9 mouse cellular contexts compared by ENCODE assay signal in genomic region chr2:147182709-147183260, GRCm38 (mm10). TPM values are rescaled to one million over a fixed set of nuclear protein-coding genes. Genes with fewer than 3 reads are reported as not detected.
DNase-seq lines count a peak whose midpoint lies in the region; ATAC-seq lines count a peak whose summit lies in the region.
"Had no signal": no experiment of that assay in that cellular context is flagged by ENCODE, and none has a peak within 500 bp of the region (broad histone marks: within the 10 kb centered on the region; RNA-seq: fewer than 3 reads in every experiment).

No protein-coding gene starts in this region.

- no peak overlapping the region for H3K4me2 ChIP-seq in forebrain, embryonic 16.5 days (ENCODE audit: low read length)
- 0 out of 2 replicates have a peak overlapping the region, but pooled peaks have one; percentile 10 for H3K4me2 ChIP-seq in liver, embryonic 15.5 days

- no peak for ATAC-seq in forebrain, embryonic 16.5 days
- peak; percentile 36; the same call in 1 of the 2 replicates for ATAC-seq in liver, embryonic 15.5 days (ENCODE audit: insufficient read depth)

- peaks cover 55% of the 10 kb centered on the region for H3K4me1 ChIP-seq in forebrain, embryonic 10.5 days
- H3K4me1 ChIP-seq in forebrain, embryonic 16.5 days (replicated peaks; ENCODE audit: control insufficient read depth, insufficient read depth, low read length), result peaks cover 33% of the 10 kb centered on the region
- peaks cover 20% of the 10 kb centered on the region for H3K4me1 ChIP-seq in liver, embryonic 15.5 days (replicated peaks)

- WGBS in forebrain, embryonic 10.5 days, result 1% methylated on average over 25 of the region's 25 CpGs
- WGBS in forebrain, embryonic 16.5 days, result 9% methylated on average over 25 of the region's 25 CpGs
- WGBS in liver, embryonic 15.5 days (ENCODE audit: insufficient replicate concordance), result 4% methylated on average over 25 of the region's 25 CpGs

- H3K9ac ChIP-seq in forebrain, embryonic 16.5 days (replicated peaks; ENCODE audit: low read depth, low read length), result no peak overlapping the region
- H3K9ac ChIP-seq in liver, embryonic 15.5 days, result no peak overlapping the region

- no peaks in the 10 kb centered on the region for H3K36me3 ChIP-seq in forebrain, embryonic 10.5 days (replicated peaks)
- H3K36me3 ChIP-seq in forebrain, embryonic 16.5 days (ENCODE audit: control insufficient read depth, insufficient read depth), result no peaks in the 10 kb centered on the region
- no peaks in the 10 kb centered on the region for H3K36me3 ChIP-seq in liver, embryonic 15.5 days (replicated peaks)

- peaks cover 100% of the 10 kb centered on the region for H3K27me3 ChIP-seq in forebrain, embryonic 10.5 days (ENCODE audit: poor library complexity, severe bottlenecking)
- peaks cover 81% of the 10 kb centered on the region for H3K27me3 ChIP-seq in forebrain, embryonic 16.5 days (replicated peaks; ENCODE audit: control insufficient read depth, insufficient read depth, low read length)
- peaks cover 98% of the 10 kb centered on the region for H3K27me3 ChIP-seq in liver, embryonic 15.5 days

- no peaks in the 10 kb centered on the region for H3K9me3 ChIP-seq in forebrain, embryonic 10.5 days
- no peaks in the 10 kb centered on the region for H3K9me3 ChIP-seq in forebrain, embryonic 16.5 days (ENCODE audit: control insufficient read depth, low read length)
- H3K9me3 ChIP-seq in liver, embryonic 15.5 days (replicated peaks), result no peaks in the 10 kb centered on the region

- peak overlapping the region; percentile 40; the same call in 1 of the 2 replicates for H3K27ac ChIP-seq in forebrain, embryonic 10.5 days
- no peak overlapping the region for H3K27ac ChIP-seq in forebrain, embryonic 16.5 days (ENCODE audit: low read length)
- no peak overlapping the region for H3K27ac ChIP-seq in liver, embryonic 15.5 days (replicated peaks)

- DNase-seq in forebrain, embryonic 10.5 days (ENCODE audit: extremely low spot score, low spot score), result peak; percentile 51
- peak; percentile 23 for DNase-seq in retina, embryonic 14.5 days (ENCODE audit: low spot score)
- no peak for DNase-seq in retina, postnatal 1 day
- no peak for DNase-seq in right cerebral cortex, postnatal 14 days
- no peak for DNase-seq in lung, postnatal 36 days
- no peak for DNase-seq in cerebellum, adult 18-20 months
- DNase-seq: spleen, adult 18-20 months had no signal

- H3K4me3 ChIP-seq in forebrain, embryonic 10.5 days, result peak overlapping the region; percentile 44
- no peak overlapping the region for H3K4me3 ChIP-seq in forebrain, embryonic 16.5 days (replicated peaks; ENCODE audit: low read length)
- H3K4me3 ChIP-seq in liver, embryonic 15.5 days (replicated peaks), result 0 out of 2 replicates have a peak overlapping the region, but pooled peaks have one; percentile 4

RNA-seq across cellular contexts. Expression of gene Nkx2-2, which starts 11.3 kb away (rescaled TPM):
- polyA plus RNA-seq in forebrain, embryonic 10.5 days (2016; fragmentation: Nextera tagmentation; extraction: Ambion mirVana), result 2.8 and 4.1 TPM in 2 replicates
- polyA plus RNA-seq in forebrain, embryonic 16.5 days (2015; fragmentation: Nextera tagmentation; extraction: Ambion mirVana), result 1.2 and 1.4 TPM in 2 replicates
- not detected in 2 replicates for polyA plus RNA-seq in liver, embryonic 15.5 days (2015; fragmentation: Nextera tagmentation; extraction: Ambion mirVana)

Comparison
In these comparisons a context has a peak if more than half of its experiments do, and no peak if none do; other contexts are left out.
1. DNase-seq: peak in forebrain, embryonic 10.5 days (single experiment) and retina, embryonic 14.5 days (single experiment); none in retina, postnatal 1 day (single experiment), right cerebral cortex, postnatal 14 days (single experiment), lung, postnatal 36 days (single experiment) and cerebellum, adult 18-20 months (0 of 2).